Mouse (Mus musculus): ENCODE results near the gene Sit1. TPM values are rescaled to one million over a fixed set of nuclear protein-coding genes. Genes with fewer than 3 reads are reported as not detected.

The Sit1 gene
- under 1 TPM in 1 of 2 experiments, not detected in 1; 0.31 TPM for total RNA-seq (2021)
- not detected in 2 replicates for polyA plus RNA-seq (2012; rRNA removed)
- long read RNA-seq: 0 reads

- no peak for DNase-seq
These were observed at the start of gene Sit1 for GRCm38 (mm10) chr4:43483535-43484091. TSS of gene Sit1 (minus strand) at chr4:43483734.

GRCm38 (mm10) chr4:43533270-43533669 lies 49.7 kb upstream of the Sit1 start:
- no peak overlapping the region for H3K9ac ChIP-seq (ENCODE audit: low read depth, low read length)
- H3K4me3 ChIP-seq: no peak overlapping the region
- 61% methylated on average over 9 of the region's 9 CpGs for WGBS
- no peaks in the 10 kb centered on the region for H3K79me2 ChIP-seq (replicated peaks; ENCODE audit: control insufficient read depth, insufficient read depth, low read length)
- TF ChIP-seq EP300 (IDR thresholded peaks at IDR 0.05; ENCODE audit: insufficient read depth, low read depth, low read length) (no peak), CTCF (IDR thresholded peaks at IDR 0.05) (no peak), POLR2A (IDR thresholded peaks at IDR 0.05; ENCODE audit: insufficient read depth, low read depth, low read length) (no peak)
- no peaks in the 10 kb centered on the region for H3K27me3 ChIP-seq (ENCODE audit: control insufficient read depth, insufficient read depth, low read length)
- intact Hi-C loops (cut with DNase I): loop anchor here (5.0 kb wide), 1 partner anchor 39 kb away; no protein-coding TSS in a partner anchor
- H3K4me1 ChIP-seq (ENCODE audit: control insufficient read depth, insufficient read depth, low read length): peaks cover 3% of the 10 kb centered on the region; the same call in 1 of the 2 replicates
- H3K36me3 ChIP-seq (ENCODE audit: control insufficient read depth, insufficient read depth, low read length): no peaks in the 10 kb centered on the region
- DNase-seq: no peak
- no peak overlapping the region for H3K27ac ChIP-seq

More at GRCm38 (mm10) chr4:43483535-43484091, at the start of gene Sit1:
- no peak within 1 kb of the TSS for H3K4me3 ChIP-seq
- no peaks in the 10 kb centered on the region for H3K79me2 ChIP-seq (replicated peaks; ENCODE audit: control insufficient read depth, insufficient read depth, low read length)
- no peaks in the 10 kb centered on the region for H3K36me3 ChIP-seq (ENCODE audit: control insufficient read depth, insufficient read depth, low read length)
- H3K9ac ChIP-seq (ENCODE audit: low read depth, low read length): no peak within 1 kb of the TSS
- H3K27ac ChIP-seq: no peak within 1 kb of the TSS
- no peak for TF ChIP-seq EP300 (IDR thresholded peaks at IDR 0.05; ENCODE audit: insufficient read depth, low read depth, low read length)
- TF ChIP-seq POLR2A (IDR thresholded peaks at IDR 0.05; ENCODE audit: insufficient read depth, low read depth, low read length): no peak
- no peak for TF ChIP-seq CTCF (IDR thresholded peaks at IDR 0.05)
- 66% methylated on average over 12 of the region's 12 CpGs for WGBS
- intact Hi-C loops (cut with DNase I): loop anchor here (5.0 kb wide), 1 partner anchor 216 kb away; the partner anchor contains the start of gene Atp8b5
- no peaks in the 10 kb centered on the region; the same call in 1 of the 2 replicates for H3K4me1 ChIP-seq (ENCODE audit: control insufficient read depth, insufficient read depth, low read length)
- H3K27me3 ChIP-seq (ENCODE audit: control insufficient read depth, insufficient read depth, low read length): no peaks in the 10 kb centered on the region

- Histone ChIP-seq H3K4me1 (ENCODE audit: control insufficient read depth, insufficient read depth, low read length) (peaks cover 3% of the 10 kb centered on the region; the same call in 1 of the 2 replicates), H3K27me3 (ENCODE audit: control insufficient read depth, insufficient read depth, low read length) (no peaks in the 10 kb centered on the region), H3K79me2 (replicated peaks; ENCODE audit: control insufficient read depth, insufficient read depth, low read length) (no peaks in the 10 kb centered on the region), H3K9ac (ENCODE audit: low read depth, low read length) (no peak overlapping the region), H3K36me3 (ENCODE audit: control insufficient read depth, insufficient read depth, low read length) (no peaks in the 10 kb centered on the region), H3K27ac (no peak overlapping the region), H3K4me3 (no peak overlapping the region)
- peak; percentile 72 to 80 for DNase-seq
- intact Hi-C loops (cut with DNase I): loop anchor here (5.0 kb wide), 1 partner anchor 42 kb away; no protein-coding TSS in a partner anchor
- 0 out of 2 replicates have a peak, but pooled peaks have one; percentile 12 for TF ChIP-seq POLR2A (IDR thresholded peaks at IDR 0.05; ENCODE audit: insufficient read depth, low read depth, low read length)
- TF ChIP-seq EP300 (IDR thresholded peaks at IDR 0.05; ENCODE audit: insufficient read depth, low read depth, low read length): 0 out of 2 replicates have a peak, but pooled peaks have one; percentile 53
- TF ChIP-seq CTCF (IDR thresholded peaks at IDR 0.05): peak; percentile 92
- 20% methylated on average over 7 of the region's 7 CpGs for WGBS
These were observed 47.0 kb upstream of the Sit1 start for GRCm38 (mm10) chr4:43530581-43530980.

- Histone ChIP-seq H3K79me2 (replicated peaks; ENCODE audit: control insufficient read depth, insufficient read depth, low read length) (no peaks in the 10 kb centered on the region), H3K27ac (no peak overlapping the region), H3K4me3 (no peak overlapping the region), H3K36me3 (ENCODE audit: control insufficient read depth, insufficient read depth, low read length) (no peaks in the 10 kb centered on the region), H3K4me1 (ENCODE audit: control insufficient read depth, insufficient read depth, low read length) (peaks cover 3% of the 10 kb centered on the region; the same call in 1 of the 2 replicates), H3K9ac (ENCODE audit: low read depth, low read length) (no peak overlapping the region), H3K27me3 (ENCODE audit: control insufficient read depth, insufficient read depth, low read length) (no peaks in the 10 kb centered on the region)
- TF ChIP-seq POLR2A (IDR thresholded peaks at IDR 0.05; ENCODE audit: insufficient read depth, low read depth, low read length) (no peak), EP300 (IDR thresholded peaks at IDR 0.05; ENCODE audit: insufficient read depth, low read depth, low read length) (no peak), CTCF (IDR thresholded peaks at IDR 0.05) (no peak)
- intact Hi-C loops (cut with DNase I): loop anchor here (5.0 kb wide), 1 partner anchor 42 kb away; no protein-coding TSS in a partner anchor
- WGBS: 15% methylated on average over 8 of the region's 8 CpGs
- DNase-seq: no peak
These were observed 46.6 kb upstream of the Sit1 start for GRCm38 (mm10) chr4:43530081-43530501.

GRCm38 (mm10) chr4:43528487-43528886 lies 45.0 kb upstream of the Sit1 start:
- Histone ChIP-seq H3K4me3 (no peak overlapping the region), H3K4me1 (ENCODE audit: control insufficient read depth, insufficient read depth, low read length) (peaks cover 3% of the 10 kb centered on the region; the same call in 1 of the 2 replicates), H3K79me2 (replicated peaks; ENCODE audit: control insufficient read depth, insufficient read depth, low read length) (no peaks in the 10 kb centered on the region), H3K36me3 (ENCODE audit: control insufficient read depth, insufficient read depth, low read length) (no peaks in the 10 kb centered on the region), H3K9ac (ENCODE audit: low read depth, low read length) (no peak overlapping the region), H3K27me3 (ENCODE audit: control insufficient read depth, insufficient read depth, low read length) (no peaks in the 10 kb centered on the region), H3K27ac (no peak overlapping the region)
- 87% methylated on average over 9 of the region's 9 CpGs for WGBS
- intact Hi-C loops (cut with DNase I): no loop called here
- peak in 1 of 2 experiments; percentile 16 for DNase-seq
- TF ChIP-seq EP300 (IDR thresholded peaks at IDR 0.05; ENCODE audit: insufficient read depth, low read depth, low read length) (no peak), CTCF (IDR thresholded peaks at IDR 0.05) (peak; percentile 48)

GRCm38 (mm10) chr4:43527880-43528279 lies 44.3 kb upstream of the Sit1 start:
- Histone ChIP-seq H3K4me1 (ENCODE audit: control insufficient read depth, insufficient read depth, low read length) (peaks cover 3% of the 10 kb centered on the region; the same call in 1 of the 2 replicates), H3K9ac (ENCODE audit: low read depth, low read length) (no peak overlapping the region), H3K4me3 (no peak overlapping the region), H3K36me3 (ENCODE audit: control insufficient read depth, insufficient read depth, low read length) (no peaks in the 10 kb centered on the region), H3K27me3 (ENCODE audit: control insufficient read depth, insufficient read depth, low read length) (no peaks in the 10 kb centered on the region), H3K27ac (no peak overlapping the region), H3K79me2 (replicated peaks; ENCODE audit: control insufficient read depth, insufficient read depth, low read length) (no peaks in the 10 kb centered on the region)
- TF ChIP-seq POLR2A (IDR thresholded peaks at IDR 0.05; ENCODE audit: insufficient read depth, low read depth, low read length): no peak
- no peak for TF ChIP-seq EP300 (IDR thresholded peaks at IDR 0.05; ENCODE audit: insufficient read depth, low read depth, low read length)
- peak; percentile 54 for TF ChIP-seq CTCF (IDR thresholded peaks at IDR 0.05)
- peak in 1 of 2 experiments; percentile 18 for DNase-seq
- intact Hi-C loops (cut with DNase I): loop anchor here (2.0 kb wide), 1 partner anchor 85 kb away; no protein-coding TSS in a partner anchor
- 70% methylated on average over 5 of the region's 5 CpGs for WGBS
